Mouse (Mus musculus) right cerebral cortex, postnatal 10 days (tissue): ENCODE measurements around the gene Olfr957.

Source experiments
- DNase-seq, 2 experiments: peaks; one replicate each; pipeline ENCODE4 v3.0.0; 2021; ENCODE audit warnings: low spot score in 2 of 2

The Olfr957 gene

GRCm38 (mm10) chr9:39515531-39515930 is at the start of gene Olfr957:
Gene Olfr957, minus strand, starts transcription at chr9:39515809.
- no peak for DNase-seq

GRCm38 (mm10) chr9:39558349-39558647 is 42.7 kb upstream of the Olfr957 start:
- DNase-seq, result no peak

- DNase-seq, result peak; percentile 27 to 45
Observed at GRCm38 (mm10) chr9:39557529-39558348, 42.1 kb upstream of the Olfr957 start.

GRCm38 (mm10) chr9:39553946-39554345 is 38.3 kb upstream of the Olfr957 start, which contains the start of gene Olfr958:
Gene Olfr958, minus strand, starts transcription at chr9:39554054.
- no peak for DNase-seq

GRCm38 (mm10) chr9:39550806-39551205 is 35.2 kb upstream of the Olfr957 start:
- DNase-seq, result no peak

- DNase-seq, result peak; percentile 27
Observed at GRCm38 (mm10) chr9:39523616-39524285, 8.1 kb upstream of the Olfr957 start.

- DNase-seq, result no peak
Observed at GRCm38 (mm10) chr9:39518595-39518994, 3.0 kb upstream of the Olfr957 start.

- no peak for DNase-seq
Observed at GRCm38 (mm10) chr9:39509412-39509811, 6.2 kb downstream of the Olfr957 start.

GRCm38 (mm10) chr9:39508998-39509397 is 6.6 kb downstream of the Olfr957 start:
- peak; percentile 63 to 78 for DNase-seq

GRCm38 (mm10) chr9:39493895-39494294 is 21.7 kb downstream of the Olfr957 start, which contains the start of gene Olfr44:
Gene Olfr44, minus strand, starts transcription at chr9:39493995.
- DNase-seq, result no peak

GRCm38 (mm10) chr9:39471844-39472243 is 43.8 kb downstream of the Olfr957 start, which contains the start of gene Olfr955:
Gene Olfr955, minus strand, starts transcription at chr9:39471944.
- DNase-seq, result no peak
